Mouse (Mus musculus) forebrain, embryonic 11.5 days (tissue): Measurements from ENCODE around the gene Nlgn2. TPM values are rescaled to one million over a fixed set of nuclear protein-coding genes. Genes with fewer than 3 reads are reported as not detected.

ENCODE experiments used
- ATAC-seq: fragments of 200-750 bp; cut with Nextera tagmentation; replicated peaks from 2 replicates; pipeline ENCODE4 v1.8.0; 2017; ENCODE audit warnings: moderate TSS enrichment; ENCODE audit not compliant: low FRiP score
- DNase-seq: peaks from one replicate; pipeline ENCODE4 v3.0.0-alpha.2; 2017; ENCODE audit warnings: low spot score
- H3K27ac ChIP-seq: fragments of 300-500 bp; sonication (generic); 2 replicates; pipeline ENCODE4 v1.5.1; 2014; ENCODE audit warnings: low read depth, low read length
- H3K27me3 ChIP-seq: fragments of 300-500 bp; sonication (generic); 2 replicates; pipeline ENCODE4 v1.6.1; 2014; ENCODE audit warnings: mild to moderate bottlenecking, low read length, mixed read lengths; ENCODE audit not compliant: control insufficient read depth, insufficient read depth
- H3K36me3 ChIP-seq: fragments of 300-500 bp; sonication (generic); 2 replicates; pipeline ENCODE4 v1.6.1; 2014; ENCODE audit warnings: mild to moderate bottlenecking, low read length, moderate library complexity, mixed read lengths; ENCODE audit not compliant: control insufficient read depth, insufficient read depth
- H3K4me1 ChIP-seq: fragments of 300-500 bp; sonication (generic); replicated peaks from 2 replicates; pipeline ENCODE4 v1.6.1; 2014; ENCODE audit warnings: low read length, mixed read lengths; ENCODE audit not compliant: control insufficient read depth, insufficient read depth
- H3K4me2 ChIP-seq: fragments of 300-500 bp; sonication (generic); 2 replicates; pipeline ENCODE4 v1.6.1; 2014; ENCODE audit warnings: low read depth, mild to moderate bottlenecking, low read length, moderate library complexity, mixed read lengths; ENCODE audit not compliant: severe bottlenecking
- H3K4me3 ChIP-seq: fragments of 300-500 bp; sonication (generic); 2 replicates; pipeline ENCODE4 v1.5.1; 2014; ENCODE audit warnings: low read depth, low read length
- H3K9ac ChIP-seq: fragments of 300-500 bp; sonication (generic); 2 replicates; pipeline ENCODE4 v1.6.1; 2014; ENCODE audit warnings: low read length
- H3K9me3 ChIP-seq: fragments of 300-500 bp; sonication (generic); 2 replicates; pipeline ENCODE4 v1.6.1; 2016; ENCODE audit warnings: low read length, mixed read lengths; ENCODE audit not compliant: control insufficient read depth
- WGBS: fragments of 180-500 bp; shearing (Covaris S2); extraction: QIAGEN DNeasy Blood & Tissue Kit; methylation state at CpG from one replicate; pipeline ENCODE4 v1.1.7; 2014; 5-methylcytosine and 5-hydroxymethylcytosine counted together
- polyA plus RNA-seq: library from polyadenylated mRNA; unstranded; fragments of >200 nt; fragmentation: Nextera tagmentation; extraction: Ambion mirVana; gene quantifications from 2 replicates; pipeline ENCODE4 v1.2.1, GENCODE M21; 2014

Nlgn2 gene
- polyA plus RNA-seq, 1 experiment from 2014 or later: 11.1 TPM

GRCm38 (mm10) chr11:69789431-69789830, 48.2 kb downstream of the Nlgn2 start:
- DNase-seq: no peak
- Histone ChIP-seq H3K36me3 (no peaks in the 10 kb centered on the region), H3K9ac (no peak overlapping the region), H3K4me1 (no peaks in the 10 kb centered on the region), H3K4me2 (no peak overlapping the region), H3K27ac (no peak overlapping the region), H3K27me3 (no peaks in the 10 kb centered on the region), H3K4me3 (no peak overlapping the region), H3K9me3 (no peaks in the 10 kb centered on the region)
- 72% methylated on average over 5 of the region's 5 CpGs for WGBS
- ATAC-seq: no peak

GRCm38 (mm10) chr11:69787306-69787705, 50.3 kb downstream of the Nlgn2 start:
- Histone ChIP-seq H3K9ac (no peak overlapping the region), H3K4me1 (no peaks in the 10 kb centered on the region), H3K4me2 (no peak overlapping the region), H3K4me3 (no peak overlapping the region), H3K27ac (no peak overlapping the region), H3K27me3 (no peaks in the 10 kb centered on the region), H3K36me3 (no peaks in the 10 kb centered on the region), H3K9me3 (no peaks in the 10 kb centered on the region)
- WGBS: 91% methylated on average over 5 of the region's 5 CpGs
- no peak for DNase-seq
- no peak for ATAC-seq

GRCm38 (mm10) chr11:69784793-69785272, 52.8 kb downstream of the Nlgn2 start:
- no peak for DNase-seq
- Histone ChIP-seq H3K27me3 (no peaks in the 10 kb centered on the region), H3K9me3 (no peaks in the 10 kb centered on the region), H3K27ac (no peak overlapping the region), H3K36me3 (no peaks in the 10 kb centered on the region), H3K9ac (no peak overlapping the region), H3K4me3 (no peak overlapping the region), H3K4me2 (no peak overlapping the region), H3K4me1 (no peaks in the 10 kb centered on the region)
- no peak for ATAC-seq
- 47% methylated on average over 15 of the region's 15 CpGs for WGBS

GRCm38 (mm10) chr11:69781828-69782227, 55.8 kb downstream of the Nlgn2 start:
- Histone ChIP-seq H3K9me3 (no peaks in the 10 kb centered on the region), H3K36me3 (no peaks in the 10 kb centered on the region), H3K27me3 (no peaks in the 10 kb centered on the region), H3K9ac (no peak overlapping the region), H3K4me2 (no peak overlapping the region), H3K4me1 (no peaks in the 10 kb centered on the region), H3K27ac (no peak overlapping the region), H3K4me3 (no peak overlapping the region)
- ATAC-seq: no peak
- no peak for DNase-seq
- 40% methylated on average over 4 of the region's 4 CpGs for WGBS

GRCm38 (mm10) chr11:69778985-69779384, 58.6 kb downstream of the Nlgn2 start:
- H3K27me3 ChIP-seq: no peaks in the 10 kb centered on the region
- WGBS: 41% methylated on average over 6 of the region's 7 CpGs
- no peak for ATAC-seq

GRCm38 (mm10) chr11:69778258-69778982, 59.2 kb downstream of the Nlgn2 start:
- Histone ChIP-seq H3K4me3 (no peak overlapping the region), H3K9ac (no peak overlapping the region), H3K9me3 (no peaks in the 10 kb centered on the region), H3K4me1 (no peaks in the 10 kb centered on the region), H3K4me2 (no peak overlapping the region), H3K27ac (no peak overlapping the region), H3K27me3 (no peaks in the 10 kb centered on the region), H3K36me3 (no peaks in the 10 kb centered on the region)
- WGBS: 73% methylated on average over 23 of the region's 23 CpGs
- ATAC-seq (no peak), DNase-seq (no peak)

More at GRCm38 (mm10) chr11:69778985-69779384, 58.6 kb downstream of the Nlgn2 start:
- no peak overlapping the region for H3K4me2 ChIP-seq
- H3K36me3 ChIP-seq: no peaks in the 10 kb centered on the region
- no peak overlapping the region for H3K9ac ChIP-seq
- no peak overlapping the region for H3K27ac ChIP-seq
- DNase-seq: no peak
- H3K9me3 ChIP-seq: no peaks in the 10 kb centered on the region
- H3K4me3 ChIP-seq: no peak overlapping the region
- no peaks in the 10 kb centered on the region for H3K4me1 ChIP-seq

- H3K27ac ChIP-seq: no peak overlapping the region
- no peaks in the 10 kb centered on the region for H3K4me1 ChIP-seq
- no peaks in the 10 kb centered on the region for H3K27me3 ChIP-seq
- DNase-seq (no peak), ATAC-seq (no peak)
- no peak overlapping the region for H3K4me3 ChIP-seq
- H3K9me3 ChIP-seq: no peaks in the 10 kb centered on the region
- H3K36me3 ChIP-seq: no peaks in the 10 kb centered on the region
- H3K9ac ChIP-seq: no peak overlapping the region
- 70% methylated on average over 26 of the region's 26 CpGs for WGBS
- H3K4me2 ChIP-seq: no peak overlapping the region
Observed at GRCm38 (mm10) chr11:69777504-69778257, 59.9 kb downstream of the Nlgn2 start.

- H3K27me3 ChIP-seq: no peaks in the 10 kb centered on the region
Observed at GRCm38 (mm10) chr11:69776488-69776887, 61.1 kb downstream of the Nlgn2 start.

More at GRCm38 (mm10) chr11:69776488-69776887, 61.1 kb downstream of the Nlgn2 start:
- DNase-seq: no peak
- H3K9ac ChIP-seq: no peak overlapping the region
- 85% methylated on average over 20 of the region's 20 CpGs for WGBS
- no peak for ATAC-seq
- H3K4me3 ChIP-seq: no peak overlapping the region
- H3K9me3 ChIP-seq: no peaks in the 10 kb centered on the region
- H3K36me3 ChIP-seq: no peaks in the 10 kb centered on the region
- H3K4me2 ChIP-seq: no peak overlapping the region
- H3K4me1 ChIP-seq: no peaks in the 10 kb centered on the region
- no peak overlapping the region for H3K27ac ChIP-seq
